Mouse (Mus musculus) cerebellum, adult 2 months (tissue): Measurements from ENCODE around the gene Coa3. TPM values are rescaled to one million over a fixed set of nuclear protein-coding genes. Genes with fewer than 3 reads are reported as not detected.

ENCODE experiments used
- DNase-seq, 2 experiments: peaks; one replicate each; pipeline ENCODE4 v3.0.0; 2021
- H3K27ac ChIP-seq: fragments of 200-500 bp; 2 replicates; pipeline ENCODE4 v1.5.1; 2012; ENCODE audit warnings: low read length, control low read depth, inconsistent platforms; ENCODE audit not compliant: insufficient read depth
- H3K27me3 ChIP-seq: fragments of 200-500 bp; 2 replicates; pipeline ENCODE4 v1.6.1; 2012; ENCODE audit warnings: inconsistent platforms, mild to moderate bottlenecking, low read length, moderate library complexity; ENCODE audit not compliant: control insufficient read depth, insufficient read depth
- H3K4me1 ChIP-seq: fragments of 200-500 bp; 2 replicates; pipeline ENCODE4 v1.6.1; 2011; ENCODE audit warnings: low read length; ENCODE audit not compliant: control insufficient read depth, insufficient read depth
- H3K4me3 ChIP-seq: fragments of 200-500 bp; replicated peaks from 2 replicates; pipeline ENCODE3; 2011; ENCODE audit warnings: mild to moderate bottlenecking, low read depth, low read length, control low read depth; ENCODE audit not compliant: insufficient read depth
- CTCF ChIP-seq: fragments of 200-500 bp; IDR thresholded peaks from 2 replicates; pipeline ENCODE4 v1.5.1; 2011; ENCODE audit warnings: low read depth, mild to moderate bottlenecking, control low read depth, low read length, moderate library complexity, borderline replicate concordance; ENCODE audit not compliant: insufficient read depth
- POLR2A ChIP-seq: fragments of 200-500 bp; IDR thresholded peaks from 2 replicates; pipeline ENCODE4 v1.6.1; 2011; ENCODE audit warnings: low read length, control low read depth, borderline replicate concordance; ENCODE audit not compliant: insufficient read depth
- WGBS: fragments of 180-500 bp; shearing (Covaris S2); methylation state at CpG from one replicate; pipeline ENCODE4 v1.1.7; 2018; 5-methylcytosine and 5-hydroxymethylcytosine counted together
- polyA plus RNA-seq: library from polyadenylated mRNA; depleted of rRNA; stranded (reverse); fragments of >200 nt; gene quantifications from 2 replicates; pipeline ENCODE4 v1.2.3, GENCODE M21; 2012

Gene Coa3
- polyA plus RNA-seq, 1 experiment = 174 TPM

DNA sequence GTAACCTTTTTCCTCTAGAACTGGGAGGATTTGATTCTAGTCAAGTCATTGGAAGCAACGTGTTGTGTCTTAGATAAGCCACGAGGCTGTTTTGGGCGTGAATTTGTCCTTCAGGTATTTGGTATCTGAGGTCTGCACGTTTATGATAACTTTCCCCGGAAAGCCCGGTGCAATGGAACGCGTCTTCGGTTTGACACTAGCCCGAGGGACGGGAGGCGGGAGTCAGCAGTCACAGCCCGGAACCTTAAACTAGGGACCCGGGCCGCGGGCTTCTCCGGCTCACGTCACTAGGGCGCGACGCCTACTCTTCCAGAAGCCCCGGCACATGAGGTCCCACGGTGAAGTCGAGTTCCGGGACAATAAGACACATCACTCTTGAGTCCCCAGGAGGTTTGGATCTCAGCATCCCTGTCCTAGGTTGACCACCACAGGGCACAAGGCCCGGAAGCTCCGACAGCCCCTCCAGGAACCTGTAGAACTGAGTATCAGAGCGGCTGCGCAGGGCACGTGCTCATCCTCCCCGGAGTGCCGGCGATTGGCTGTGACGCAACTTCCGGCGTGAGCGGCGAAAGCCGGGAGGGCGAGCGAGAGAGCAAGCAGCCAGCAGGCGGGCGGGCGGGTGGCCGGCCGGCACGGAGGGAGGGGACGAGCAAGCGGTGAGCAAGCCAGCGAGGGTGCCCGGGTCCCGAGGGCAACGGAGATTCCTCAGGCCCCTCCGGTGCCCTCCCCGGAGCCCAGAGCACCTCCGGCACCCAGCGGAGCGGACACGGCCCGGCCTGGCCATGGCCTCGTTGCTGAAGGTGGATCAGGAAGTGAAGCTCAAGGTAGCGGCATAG, 37.0 kb upstream of the Coa3 start, which contains the start of gene Psme3:
Gene Psme3 (plus strand): TSS at position 549 of the 836 bp plus-strand sequence.
- Histone ChIP-seq H3K27me3 (no peaks in the 10 kb centered on the region), H3K4me1 (no peaks in the 10 kb centered on the region), H3K4me3 (peak within 1 kb of the TSS; percentile 91), H3K27ac (peak within 1 kb of the TSS; percentile 61; the same call in 1 of the 2 replicates)
- DNase-seq = peak; percentile 94 to 96
- under 1% methylated on average over 62 of the region's 62 CpGs for WGBS
- no peak for TF ChIP-seq CTCF
- TF ChIP-seq POLR2A = peak; percentile 74

DNA sequence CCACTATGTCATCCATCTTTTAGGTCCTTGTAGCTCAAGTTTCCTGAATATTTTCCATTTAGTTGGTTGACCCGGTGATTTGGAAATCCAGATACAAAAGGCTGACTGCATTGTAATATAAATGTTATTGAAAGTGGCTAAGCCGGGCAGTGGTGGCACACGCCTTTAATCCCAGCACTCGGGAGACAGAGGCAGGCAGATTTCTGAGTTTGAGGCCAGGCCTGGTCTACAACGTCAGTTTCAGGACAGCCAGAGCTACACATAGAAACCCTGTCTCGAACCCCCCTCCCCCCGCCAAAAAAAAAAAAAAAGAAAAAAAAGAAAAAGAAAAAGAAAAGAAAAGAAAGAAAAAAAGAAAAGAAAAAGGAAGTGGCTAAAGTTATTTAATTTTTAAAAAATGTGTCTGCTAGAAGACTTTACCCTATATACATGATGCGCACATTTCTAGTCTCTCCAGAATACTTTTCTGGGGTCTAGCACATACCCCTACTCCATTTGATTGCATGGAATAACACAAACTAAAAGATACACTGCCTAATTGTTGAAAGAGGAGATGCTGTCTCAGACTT, 36.3 kb upstream of the Coa3 start:
- TF ChIP-seq POLR2A (no peak), CTCF (no peak)

DNA sequence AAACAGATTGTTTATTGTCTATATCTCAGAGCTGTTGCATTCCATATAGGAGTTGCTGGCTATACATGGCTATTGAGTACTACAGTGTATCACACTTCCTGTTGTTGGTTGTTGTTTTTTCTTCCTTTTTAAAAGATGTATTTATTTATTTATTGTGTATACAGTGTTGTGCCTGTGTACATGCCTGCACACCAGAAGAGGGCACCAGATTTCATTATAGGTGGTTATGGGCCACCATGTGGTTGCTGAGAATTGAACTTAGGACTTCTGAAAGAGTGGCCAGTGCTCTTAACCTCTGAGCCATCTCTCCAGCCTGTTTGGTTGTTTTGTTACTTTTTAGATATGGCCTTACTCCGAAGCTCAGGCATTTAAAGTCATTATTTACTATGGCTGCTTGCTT, 35.7 kb upstream of the Coa3 start:
- WGBS = 94% methylated on average over 1 of the region's 1 CpGs
- TF ChIP-seq CTCF (no peak), POLR2A (no peak)
- DNase-seq = no peak
- Histone ChIP-seq H3K4me3 (no peak overlapping the region), H3K27ac (no peak overlapping the region), H3K4me1 (no peaks in the 10 kb centered on the region), H3K27me3 (no peaks in the 10 kb centered on the region)

More for the DNA sequence above, 36.3 kb upstream of the Coa3 start:
- H3K27ac ChIP-seq = peak overlapping the region; percentile 35; the same call in 1 of the 2 replicates
- 77% methylated on average over 8 of the region's 8 CpGs for WGBS
- no peaks in the 10 kb centered on the region for H3K27me3 ChIP-seq
- H3K4me3 ChIP-seq = peak overlapping the region; percentile 91
- DNase-seq = no peak
- H3K4me1 ChIP-seq = no peaks in the 10 kb centered on the region

GRCm38 (mm10) chr11:101312150-101312549, 33.2 kb upstream of the Coa3 start:
- Histone ChIP-seq H3K4me3 (no peak overlapping the region), H3K27me3 (no peaks in the 10 kb centered on the region), H3K4me1 (no peaks in the 10 kb centered on the region), H3K27ac (no peak overlapping the region)
- 33% methylated on average over 3 of the region's 3 CpGs for WGBS
- DNase-seq = no peak
- TF ChIP-seq CTCF (no peak), POLR2A (no peak)

- no peak overlapping the region for H3K27ac ChIP-seq
- TF ChIP-seq POLR2A (no peak), CTCF (no peak)
- H3K27me3 ChIP-seq = no peaks in the 10 kb centered on the region
- DNase-seq = no peak
- WGBS = 88% methylated on average over 3 of the region's 3 CpGs
- no peaks in the 10 kb centered on the region for H3K4me1 ChIP-seq
- no peak overlapping the region for H3K4me3 ChIP-seq
Measured at GRCm38 (mm10) chr11:101311083-101311482, 32.2 kb upstream of the Coa3 start.

GRCm38 (mm10) chr11:101307744-101308143, 28.8 kb upstream of the Coa3 start:
- Histone ChIP-seq H3K4me1 (no peaks in the 10 kb centered on the region), H3K4me3 (no peak overlapping the region), H3K27me3 (no peaks in the 10 kb centered on the region), H3K27ac (no peak overlapping the region)
- TF ChIP-seq POLR2A = no peak
- no peak for TF ChIP-seq CTCF
- DNase-seq = no peak
- 39% methylated on average over 5 of the region's 5 CpGs for WGBS

DNA sequence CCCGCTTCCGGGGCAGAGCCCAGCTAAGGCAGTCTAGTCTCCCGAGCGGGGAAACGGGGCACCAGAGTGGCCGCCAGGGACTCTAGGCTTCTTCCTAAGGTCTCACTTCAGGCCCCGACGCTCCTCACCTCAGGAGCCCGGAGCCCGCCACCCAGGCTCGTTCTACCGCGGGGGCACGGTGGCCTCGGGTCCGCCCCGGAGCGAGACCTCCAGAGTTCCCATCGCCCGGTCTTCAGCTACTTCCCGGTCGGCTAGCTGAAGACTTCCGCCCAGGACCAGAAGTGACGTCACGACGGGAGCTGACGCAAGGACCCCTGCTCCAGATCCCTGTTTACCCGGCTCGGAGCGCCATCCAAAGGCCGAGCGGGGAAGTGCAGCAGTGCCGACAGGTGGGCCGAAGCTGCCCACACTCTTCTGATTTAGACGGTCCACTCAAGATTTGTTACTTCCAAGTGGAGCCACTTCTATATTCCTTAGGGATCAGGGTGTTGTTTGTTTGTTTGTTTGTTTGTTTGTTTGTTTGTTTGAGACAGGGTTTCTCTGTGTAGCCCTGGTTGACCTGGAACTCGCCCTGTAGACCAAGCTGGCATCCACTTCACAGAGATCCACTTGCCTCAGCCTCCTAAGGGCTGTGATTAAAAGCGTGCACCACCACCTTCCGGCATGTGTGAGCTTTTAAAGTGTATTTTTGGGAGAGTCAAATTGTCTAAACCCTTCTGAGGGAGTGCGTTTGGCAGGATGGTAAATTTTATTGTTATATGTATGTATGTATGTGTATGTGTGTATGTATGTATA, 23.3 kb upstream of the Coa3 start, which contains the start of gene Becn1:
Gene Becn1 (minus strand): TSS at position 283 of the 795 bp plus-strand sequence.
- Histone ChIP-seq H3K4me3 (peak within 1 kb of the TSS; percentile 71), H3K27ac (0 out of 2 replicates have a peak within 1 kb of the TSS, but pooled peaks have one; percentile 24), H3K4me1 (peaks cover 6% of the 10 kb centered on the region), H3K27me3 (no peaks in the 10 kb centered on the region)
- DNase-seq = peak; percentile 94 to 97
- peak; percentile 90 for TF ChIP-seq CTCF
- TF ChIP-seq POLR2A = peak; percentile 63; the same call in 1 of the 2 replicates
- WGBS = 6% methylated on average over 39 of the region's 39 CpGs
